Mouse (Mus musculus) thymus, postnatal 14 days (tissue): ENCODE measurements around the gene Il16.
"Not testable (repeated sequence)": the region's sequence is repeated elsewhere in the genome, so short reads cannot be mapped to it uniquely, and the experiment has no call there.

Experiments used
- DNase-seq: peaks from one replicate; pipeline ENCODE4 v3.0.0; 2021

The Il16 gene

DNA sequence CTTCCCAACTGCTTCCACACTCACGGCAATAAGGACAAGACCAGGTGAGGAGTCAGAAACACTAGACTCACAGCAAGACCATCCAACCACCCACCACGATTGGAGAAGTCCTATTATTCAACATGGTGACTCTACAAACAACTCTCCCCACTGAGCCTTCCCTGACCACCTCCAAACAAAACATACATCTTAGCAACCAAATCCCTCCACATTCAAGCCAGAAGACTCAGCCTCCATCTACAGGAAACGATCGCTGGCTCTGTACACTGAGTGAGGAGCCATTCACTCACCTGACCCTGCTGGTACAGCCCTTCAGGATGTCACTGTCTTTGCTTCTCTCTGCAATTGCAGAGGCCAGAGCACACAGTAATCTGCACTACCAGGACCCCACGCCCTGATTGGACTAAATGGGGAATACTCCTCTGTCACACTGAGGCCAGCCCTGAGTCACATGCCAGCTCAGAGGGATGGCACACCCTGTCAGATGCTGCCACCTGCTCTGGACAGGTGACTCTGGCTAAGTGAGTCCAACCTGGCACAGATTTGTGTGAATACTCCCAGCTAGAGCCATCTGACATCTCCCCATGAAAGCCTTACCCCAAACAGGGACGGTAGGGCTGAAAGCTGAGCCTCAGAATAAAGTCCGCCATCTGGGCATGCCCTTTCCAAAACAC, 10.3 kb downstream of the Il16 start:
- DNase-seq, result no peak

DNA sequence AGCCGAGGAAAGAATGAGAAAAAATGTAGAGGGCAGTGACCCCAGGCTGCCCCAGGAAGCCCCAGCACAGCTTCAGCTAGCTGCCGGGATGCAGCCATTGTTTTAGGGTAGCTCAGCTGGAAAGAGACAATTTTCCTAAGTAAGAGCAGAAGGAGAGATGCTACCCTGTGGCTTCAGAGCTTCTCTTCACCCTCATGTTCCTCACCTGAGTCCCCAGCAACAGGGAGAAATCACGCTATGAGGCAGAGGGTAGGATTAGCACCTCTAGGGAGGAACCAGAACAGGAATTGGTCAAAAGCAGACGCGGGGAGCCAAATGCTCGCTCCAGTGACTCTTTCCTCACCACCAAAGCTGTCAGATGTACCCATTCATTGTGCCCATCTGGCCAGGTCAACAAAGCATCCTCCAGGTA, 10.8 kb downstream of the Il16 start:
- DNase-seq, result no peak

DNA sequence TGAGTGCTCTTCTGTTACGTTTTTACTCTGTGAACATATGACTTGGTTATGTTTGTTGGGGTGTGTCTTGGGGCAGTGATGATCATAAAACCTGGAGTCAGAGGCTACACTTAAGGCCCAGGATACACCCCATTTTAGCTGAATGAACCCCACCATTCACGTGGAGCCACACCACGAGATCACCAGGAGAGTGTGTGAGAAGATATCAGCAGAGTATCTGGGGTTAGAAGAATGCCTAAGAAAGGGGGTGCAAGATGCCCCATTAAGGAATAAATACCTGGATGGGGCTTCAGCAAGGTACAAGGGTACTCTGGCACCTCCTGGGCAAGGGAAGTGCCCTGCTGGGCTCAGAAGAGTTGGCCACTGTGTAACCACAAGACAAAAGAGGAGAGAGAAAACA, 11.3 kb downstream of the Il16 start:
- DNase-seq, result no peak

DNA sequence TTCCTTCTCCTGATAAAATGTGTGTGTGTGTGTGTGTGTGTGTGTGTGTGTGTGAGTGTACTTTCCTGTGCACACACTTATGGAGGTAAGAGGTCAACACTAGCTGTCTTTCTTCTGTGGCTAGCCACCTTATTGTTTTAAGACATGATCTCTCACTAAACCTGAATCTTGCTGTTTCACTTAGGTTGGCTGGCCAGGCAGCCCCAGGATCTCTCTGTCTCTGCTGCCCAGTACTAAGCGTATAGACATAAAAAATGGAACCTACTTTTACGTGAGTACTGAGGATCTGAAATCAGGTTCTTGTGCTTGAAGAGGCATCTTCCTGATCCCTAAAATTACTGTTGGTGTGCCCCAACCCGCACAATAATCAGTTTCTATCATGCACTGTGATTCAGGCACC, 12.7 kb downstream of the Il16 start:
- no peak for DNase-seq

DNA sequence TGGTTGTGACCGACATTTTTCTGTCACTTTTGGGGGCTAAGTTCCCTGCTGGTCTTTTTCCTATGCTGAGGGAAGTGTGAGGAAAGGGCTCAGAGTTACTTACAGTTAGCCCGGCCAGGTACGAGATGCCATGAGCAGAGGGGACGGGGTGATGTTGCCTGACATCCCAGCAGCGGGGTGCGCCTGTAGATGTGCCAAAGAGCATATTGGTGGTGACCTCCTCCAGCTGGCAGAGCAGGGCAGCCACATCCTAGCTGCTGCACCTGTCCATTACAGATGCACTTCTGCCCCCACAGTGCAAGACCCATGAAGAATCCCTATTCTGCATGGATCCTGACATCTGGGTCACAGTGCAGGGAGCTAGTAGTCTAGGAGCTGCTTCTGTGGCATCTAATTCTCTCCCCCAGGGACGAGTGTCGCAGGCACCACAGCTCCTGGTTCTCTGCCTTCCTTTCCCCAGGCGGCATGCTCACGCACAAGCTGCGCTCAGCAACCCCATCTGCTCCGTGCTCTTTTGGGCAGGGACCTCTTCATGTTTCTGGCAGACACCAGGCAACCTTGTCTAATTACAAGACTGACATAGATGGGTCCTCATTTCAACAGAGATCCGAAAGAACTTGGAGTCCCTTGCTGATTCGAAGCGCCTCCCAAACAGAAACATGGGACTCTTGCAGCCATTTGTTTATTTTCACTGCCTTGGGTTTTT, 13.4 kb downstream of the Il16 start:
- DNase-seq, result no peak

DNA sequence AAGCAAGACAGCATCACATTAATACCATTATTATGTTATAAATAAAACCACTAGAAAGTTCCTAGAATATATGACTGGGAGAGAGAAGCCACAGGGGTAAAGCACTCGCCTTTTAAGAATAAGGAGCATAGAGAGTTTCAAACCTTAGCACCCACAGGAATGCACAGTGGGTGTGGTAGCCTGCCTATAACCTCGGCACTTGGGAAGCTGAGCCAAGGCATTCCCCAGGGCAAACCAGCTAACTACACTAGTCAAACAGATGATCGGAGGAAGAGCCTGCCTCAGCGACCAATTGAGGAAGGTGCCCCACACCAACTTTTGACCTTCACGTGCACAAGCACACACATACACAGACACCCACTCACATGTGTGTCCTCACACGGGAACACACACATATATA, 14.2 kb downstream of the Il16 start:
- no peak for DNase-seq

DNA sequence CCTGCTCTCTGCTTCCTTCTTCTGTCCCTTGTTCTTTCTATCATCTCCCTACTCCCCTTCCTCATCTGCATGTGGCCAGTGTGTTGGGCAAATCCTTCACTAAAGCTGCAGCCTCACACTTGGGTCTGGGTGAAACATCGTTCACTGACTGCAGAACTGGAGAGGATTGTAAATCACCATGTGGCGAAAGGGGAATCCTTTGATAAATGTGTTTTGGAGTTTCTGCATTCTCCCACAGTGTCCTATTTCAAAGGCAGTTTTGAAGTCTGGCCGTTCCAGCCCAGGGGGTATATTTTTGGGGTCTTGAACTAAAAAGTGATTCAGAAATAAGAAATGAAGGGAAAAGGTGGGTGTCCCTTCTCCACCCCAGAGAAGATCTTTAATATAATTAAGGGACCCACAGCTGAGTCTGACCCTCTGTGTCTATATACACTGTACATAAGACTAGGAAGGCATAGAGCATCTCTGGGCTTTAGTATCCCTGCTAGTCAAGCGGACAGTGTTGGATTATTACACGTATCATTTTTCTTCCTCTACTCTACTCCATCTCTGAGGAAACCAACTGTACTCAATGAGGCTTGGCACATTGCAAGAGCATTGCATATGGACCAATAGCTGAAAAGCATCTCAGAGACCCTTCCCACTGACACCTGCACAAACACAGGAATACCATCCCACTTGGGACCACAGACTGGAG, 18.4 kb downstream of the Il16 start:
- DNase-seq, result no peak

DNA sequence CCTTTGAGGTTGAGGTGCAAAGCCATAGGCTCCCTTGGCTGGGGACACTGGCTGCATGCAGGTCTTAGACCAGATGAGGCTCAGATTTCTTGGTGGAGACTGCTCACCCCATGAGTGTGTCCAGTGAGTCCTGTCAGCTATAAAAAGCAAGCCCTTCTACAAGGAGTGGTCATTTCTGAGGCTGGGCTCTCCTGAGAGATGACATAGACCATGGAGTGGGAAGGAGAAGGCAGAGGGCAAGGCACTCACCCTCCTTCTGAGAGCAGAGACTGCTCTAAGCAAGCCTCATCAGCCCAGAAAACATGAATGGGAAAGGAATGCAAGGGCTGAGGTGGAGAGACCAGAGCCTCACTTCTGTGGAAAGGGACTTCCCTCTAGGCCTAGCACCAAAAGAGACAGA, 19.7 kb downstream of the Il16 start:
- DNase-seq, result no peak

DNA sequence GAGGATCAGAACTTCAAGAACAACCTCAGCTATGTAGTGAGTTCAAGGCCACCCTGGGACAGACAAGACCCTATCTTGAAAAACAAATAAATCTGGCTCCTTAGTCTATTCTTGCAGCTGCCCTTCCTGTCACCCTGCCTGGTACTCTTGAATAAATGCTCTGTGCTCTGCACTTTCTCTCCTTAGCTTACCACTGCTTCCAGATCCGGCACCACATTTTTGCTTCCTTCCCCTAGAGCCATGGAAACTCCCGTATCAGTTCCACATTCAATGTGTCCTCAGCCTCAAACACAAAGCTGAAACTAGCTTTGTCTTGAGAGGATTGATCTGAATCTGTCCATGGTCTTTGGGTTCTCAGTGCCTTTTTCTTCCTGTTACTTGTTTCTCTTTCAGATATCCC, 21.0 kb downstream of the Il16 start:
- DNase-seq, result no peak

DNA sequence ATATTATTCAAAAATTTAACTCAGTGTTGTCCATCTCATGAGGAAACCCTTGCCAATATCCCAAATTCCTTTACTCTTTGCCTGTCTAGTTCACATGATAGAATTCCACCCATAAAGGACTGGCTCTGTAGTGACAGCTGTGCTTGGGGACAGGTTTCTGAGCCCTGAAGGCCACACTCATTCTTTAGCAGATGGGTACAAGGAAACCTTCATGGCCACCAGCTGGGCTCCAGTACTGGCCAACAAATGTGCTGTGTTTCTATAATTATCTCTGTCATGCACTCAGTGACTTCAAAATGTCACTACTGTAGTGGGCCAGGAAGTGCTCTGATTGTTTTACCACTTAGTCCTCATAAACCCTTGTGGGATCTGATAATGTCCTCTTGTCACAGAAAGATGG, 21.6 kb downstream of the Il16 start:
- DNase-seq, result no peak

DNA sequence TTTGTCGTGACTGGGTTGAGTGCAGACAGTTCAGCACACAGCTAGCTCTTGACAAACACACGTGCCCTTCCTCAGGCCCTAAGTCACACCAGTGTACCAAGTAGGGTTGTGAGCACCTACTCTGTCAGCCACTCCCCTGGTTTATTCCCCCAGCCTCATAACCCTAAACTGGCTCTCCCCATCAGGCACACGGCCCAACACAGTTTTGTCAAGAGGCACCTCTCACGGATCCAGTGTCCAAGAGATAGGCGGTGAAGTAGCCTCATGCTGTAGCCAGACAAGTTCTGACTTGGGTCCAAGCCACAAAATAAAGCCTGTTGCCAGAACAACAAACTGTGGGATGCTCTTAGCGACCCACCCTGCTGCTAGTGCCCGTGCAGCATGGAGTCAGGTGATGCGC, 22.3 kb downstream of the Il16 start:
- no peak for DNase-seq

DNA sequence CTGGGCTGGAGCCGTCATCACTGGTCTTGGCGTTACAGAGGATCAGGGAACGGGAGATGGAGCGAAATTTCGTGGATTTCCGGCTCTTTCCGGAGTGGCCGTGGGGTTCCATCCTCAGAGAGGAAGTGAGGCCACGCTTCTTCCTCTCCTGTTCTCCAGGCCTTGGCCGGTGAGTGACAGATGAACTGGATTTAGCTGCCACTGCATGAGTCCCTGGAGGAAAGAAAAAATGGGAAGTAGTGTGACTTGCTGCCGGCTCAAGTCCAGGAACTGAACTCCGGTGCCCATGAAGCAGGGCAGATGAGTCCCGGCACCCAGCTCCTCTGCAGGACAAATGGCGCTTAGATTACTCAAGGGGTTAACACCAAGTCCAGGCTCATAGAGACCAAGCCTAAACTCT, 23.0 kb downstream of the Il16 start:
- no peak for DNase-seq

DNA sequence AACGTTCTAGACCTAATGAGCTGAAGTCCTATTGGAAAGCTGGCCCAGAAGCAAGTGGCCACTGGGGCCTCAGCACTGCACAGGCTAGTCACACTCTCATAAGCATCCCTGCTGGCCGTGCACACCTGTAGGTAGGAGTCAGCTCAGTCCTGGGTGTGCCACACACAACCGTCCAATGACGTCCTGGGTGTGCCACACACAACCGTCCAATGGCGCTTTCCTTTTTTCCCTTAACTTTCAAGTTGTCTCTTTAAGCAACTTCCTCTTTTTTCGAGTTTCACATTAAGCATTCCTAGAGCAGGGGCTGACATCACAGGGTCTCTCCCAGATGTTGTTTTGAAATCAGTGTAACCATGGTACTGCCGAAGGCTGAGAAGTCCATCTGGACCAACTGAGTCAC, 25.3 kb downstream of the Il16 start:
- DNase-seq, result no peak

DNA sequence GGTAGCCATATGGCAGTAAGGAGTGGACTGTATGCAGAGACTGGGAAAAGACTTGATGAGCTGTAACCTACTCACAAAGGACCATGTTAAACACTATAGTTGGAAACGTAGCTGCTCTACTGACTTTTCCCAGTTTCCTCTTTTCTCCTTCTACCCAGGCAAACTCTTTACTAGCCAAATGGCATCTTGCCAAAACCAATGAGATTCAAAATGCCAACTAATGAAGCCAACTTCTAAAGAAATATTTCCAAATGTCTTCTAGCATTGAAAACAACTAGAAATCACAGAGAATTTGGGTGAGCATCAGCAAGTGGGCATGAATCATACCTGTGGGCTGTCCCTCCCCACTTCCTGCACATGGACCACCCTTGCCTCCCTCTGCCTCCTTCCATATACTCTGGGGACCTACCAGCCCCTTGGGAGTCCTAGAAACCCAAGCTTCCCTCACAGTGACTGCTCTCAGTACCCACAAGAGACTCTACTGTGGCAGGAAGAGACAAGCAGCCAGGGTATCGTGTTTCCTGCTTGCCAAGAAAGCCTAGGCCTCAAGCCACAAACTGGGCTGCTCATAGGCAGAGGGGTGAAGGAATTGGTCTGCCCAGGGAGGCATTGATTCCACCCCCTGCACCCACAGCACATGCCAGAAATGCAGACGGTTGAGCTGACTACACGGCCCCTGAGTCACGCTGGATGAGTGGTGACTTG, 28.4 kb downstream of the Il16 start:
- no peak for DNase-seq

DNA sequence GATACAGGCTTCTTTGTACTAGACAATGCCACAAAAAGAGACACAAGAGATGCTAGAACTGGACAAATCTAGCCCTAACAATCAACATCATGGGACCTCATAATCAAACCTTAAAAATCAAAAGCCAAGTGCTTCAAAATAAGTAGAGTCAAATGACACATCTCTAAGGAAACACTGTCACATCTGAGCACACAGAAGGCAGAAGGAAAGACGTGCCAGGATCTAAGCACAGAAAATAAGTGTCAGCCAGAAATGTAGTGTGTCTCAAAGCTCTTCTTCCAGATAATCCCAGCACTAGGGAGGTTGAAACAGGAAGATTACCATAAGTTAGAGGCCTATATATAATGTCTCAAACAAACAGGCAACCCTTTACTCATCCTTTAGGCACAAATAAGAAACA, 31.9 kb downstream of the Il16 start:
- no peak for DNase-seq

DNA sequence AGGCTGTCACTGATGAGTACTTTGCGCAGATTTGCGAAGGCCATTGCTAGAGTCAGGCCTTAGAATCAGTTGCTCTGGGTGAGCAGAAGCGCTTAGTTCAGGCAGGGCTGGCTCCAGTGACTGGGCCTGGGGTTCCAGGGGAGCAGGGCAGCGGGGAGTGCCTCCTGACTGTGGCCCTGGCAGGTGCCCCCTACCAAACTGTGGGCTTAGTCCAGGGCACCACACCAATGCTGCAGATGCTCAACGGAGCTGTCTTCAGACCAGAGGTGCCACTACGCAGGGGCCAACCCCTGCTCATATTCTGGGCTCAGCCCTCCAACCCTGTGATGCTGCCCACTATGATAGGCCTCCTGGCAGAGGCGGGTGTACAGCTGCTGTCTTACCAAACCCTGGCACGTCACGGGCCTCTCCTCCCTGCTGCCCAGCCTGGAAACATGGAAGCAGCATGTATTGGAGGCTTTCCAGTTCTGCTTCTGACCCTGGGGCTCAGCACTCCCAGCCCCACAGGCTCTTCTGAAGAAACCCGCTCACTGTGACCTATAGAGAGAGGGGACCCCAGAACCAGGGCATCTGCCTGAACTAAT, 33.8 kb downstream of the Il16 start:
- DNase-seq, result not testable (repeated sequence)

DNA sequence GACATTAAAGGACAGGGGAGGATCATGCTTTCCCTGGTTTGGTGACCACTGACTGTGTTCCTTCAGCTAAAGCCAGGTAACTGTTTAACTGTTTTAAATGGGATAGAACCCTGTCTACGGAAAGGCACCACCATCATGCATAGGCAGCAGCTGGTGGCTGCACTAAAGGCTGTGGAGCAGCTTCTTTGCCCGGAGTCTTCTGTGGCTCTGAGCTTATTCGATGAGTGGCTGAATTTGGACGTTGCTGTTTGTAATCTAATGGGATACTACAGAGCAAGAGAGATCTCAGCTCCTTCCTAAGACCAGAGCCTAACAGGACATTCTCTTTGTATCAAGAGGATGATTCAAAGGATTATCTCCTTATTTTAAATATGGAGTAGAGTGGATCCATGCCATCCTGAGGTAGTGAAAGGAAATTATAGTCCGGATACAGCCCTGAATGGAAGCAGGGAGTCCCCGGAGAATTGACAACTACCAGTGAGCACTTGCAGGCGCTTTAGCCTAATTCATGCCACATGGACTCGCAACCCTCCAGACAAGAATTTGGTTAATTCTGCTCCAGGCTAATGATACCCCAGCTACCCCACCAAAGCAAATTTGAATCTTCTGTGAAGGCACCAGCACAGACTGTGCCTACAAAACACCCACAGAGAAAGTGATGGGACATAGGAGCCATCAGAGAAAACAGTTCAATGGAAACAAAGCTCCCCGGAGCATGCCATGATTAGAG, 42.3 kb downstream of the Il16 start:
- DNase-seq, result no peak

DNA sequence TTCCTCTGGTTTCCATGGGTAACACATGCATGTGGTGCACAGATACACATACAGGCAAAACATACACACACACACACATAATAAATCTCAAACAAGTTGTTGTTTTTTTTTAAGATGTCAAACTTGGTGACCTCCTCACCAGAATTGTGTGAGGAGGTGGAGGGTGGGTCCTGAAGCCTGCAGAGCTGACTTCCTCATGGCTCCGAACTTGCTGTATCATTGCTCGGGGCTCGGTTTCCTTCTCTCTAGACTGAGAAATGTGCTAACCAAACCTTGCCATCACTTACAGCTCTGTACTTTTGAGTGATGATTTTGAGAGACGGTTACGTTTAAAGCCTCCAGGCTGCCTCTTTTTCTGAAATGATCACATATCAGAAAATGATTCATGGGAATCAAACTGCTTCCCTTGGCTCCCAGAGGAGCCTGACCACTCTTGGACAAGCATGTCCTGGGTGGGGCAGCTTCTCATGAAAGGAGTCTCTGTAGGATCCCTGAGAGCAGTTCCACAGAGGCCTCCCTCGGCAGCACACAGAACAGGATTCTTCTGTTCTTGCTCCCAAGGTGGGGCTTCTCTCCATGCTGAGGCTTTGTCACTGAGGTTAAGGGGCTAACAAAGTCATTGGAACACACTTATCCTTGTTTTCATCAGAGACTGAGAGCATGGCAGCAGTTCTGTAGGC, 46.3 kb downstream of the Il16 start:
- DNase-seq, result no peak

DNA sequence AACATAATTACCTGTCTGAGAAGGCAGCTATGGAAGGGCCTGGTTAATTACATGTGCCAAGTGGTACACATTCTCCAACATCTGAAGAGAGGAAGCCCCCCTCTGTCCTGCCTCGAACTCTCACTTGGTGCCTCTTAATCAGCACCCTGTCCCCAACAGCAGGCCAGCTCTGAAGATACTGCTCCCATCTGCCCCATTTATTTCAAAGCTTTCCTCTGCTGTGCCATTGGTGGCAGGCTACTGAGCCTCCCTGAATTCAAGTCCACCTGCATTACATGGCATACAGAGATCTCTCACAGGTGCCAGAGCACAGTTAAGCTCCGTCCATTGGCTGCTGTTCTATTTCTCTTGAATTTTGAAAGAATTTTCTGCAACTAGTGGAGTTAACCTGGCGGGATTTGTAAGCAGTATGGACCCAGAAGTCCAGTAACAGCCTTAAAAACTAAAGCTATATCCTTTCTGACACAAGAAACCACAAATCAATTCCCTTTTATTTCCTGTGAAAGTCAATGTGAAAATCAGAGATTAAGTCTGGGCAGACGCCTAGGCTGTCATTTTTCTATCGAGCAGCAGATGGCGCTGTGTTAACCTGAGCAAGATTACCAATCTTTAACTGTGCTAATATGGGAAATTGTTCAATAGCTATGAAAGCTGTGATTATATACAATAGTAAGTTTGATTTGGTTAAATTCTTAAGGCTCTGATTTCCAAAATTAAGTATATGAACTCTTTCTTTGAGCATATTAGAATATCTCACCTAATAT, 49.9 kb downstream of the Il16 start:
- peak; percentile 12 for DNase-seq

DNA sequence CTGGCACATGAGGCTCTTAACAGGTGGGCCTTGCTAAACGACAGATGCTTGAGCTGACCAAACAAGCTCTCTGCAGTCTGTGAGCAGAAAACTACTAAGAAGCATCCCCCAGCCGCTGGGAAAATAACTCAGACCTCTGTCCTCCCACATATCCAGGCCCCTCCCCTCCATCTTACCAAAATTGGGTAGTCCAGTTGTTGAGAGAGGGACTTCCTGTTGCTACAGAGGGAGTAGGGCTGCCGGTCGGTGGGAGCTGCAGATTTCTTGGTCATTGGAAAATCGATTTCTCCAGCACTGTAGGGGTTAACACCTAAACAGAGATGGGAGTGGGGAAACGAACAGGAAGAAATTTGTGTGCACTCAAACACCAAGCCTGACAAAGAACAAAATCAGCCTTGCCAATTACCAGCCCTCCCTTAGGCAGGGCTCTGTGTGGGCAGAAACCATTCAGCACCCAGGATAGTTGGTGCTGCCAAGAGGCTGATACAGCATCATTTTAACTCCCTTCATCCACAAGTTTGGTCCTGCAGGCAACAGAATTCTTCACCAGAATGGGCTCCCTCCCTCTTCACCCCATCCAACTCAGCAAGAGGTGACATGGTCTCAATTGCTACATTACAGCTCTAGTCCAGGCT, 62.8 kb downstream of the Il16 start:
- DNase-seq, result no peak

DNA sequence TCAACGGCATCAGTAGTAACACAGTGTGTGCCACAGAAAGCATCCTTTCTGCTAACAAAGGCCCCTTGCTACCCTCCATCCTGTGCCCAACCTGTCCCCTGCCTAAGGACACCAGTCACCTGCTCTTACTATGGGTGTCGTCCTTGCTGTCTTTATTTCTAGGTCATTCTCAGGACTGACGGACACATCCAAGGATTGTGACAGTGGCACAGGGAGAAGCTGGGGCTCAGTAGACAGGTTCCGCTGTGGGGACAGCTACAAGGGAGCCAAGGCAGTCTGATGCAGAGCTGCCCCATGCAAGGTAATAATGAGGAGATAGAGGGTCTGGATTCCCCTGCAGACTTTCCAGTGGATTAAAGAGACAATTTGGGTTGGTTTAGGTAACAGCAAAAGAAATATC, 67.0 kb downstream of the Il16 start:
- DNase-seq, result no peak
